Mouse (Mus musculus) cerebellum, postnatal 4 days (tissue): ENCODE data around the gene Slc15a3.

Experiments
- DNase-seq, 2 experiments: peaks; one replicate each; pipeline ENCODE4 v3.0.0; 2022; ENCODE audit warnings: low spot score in 2 of 2, mixed read lengths in 1 of 2

Gene Slc15a3

DNA sequence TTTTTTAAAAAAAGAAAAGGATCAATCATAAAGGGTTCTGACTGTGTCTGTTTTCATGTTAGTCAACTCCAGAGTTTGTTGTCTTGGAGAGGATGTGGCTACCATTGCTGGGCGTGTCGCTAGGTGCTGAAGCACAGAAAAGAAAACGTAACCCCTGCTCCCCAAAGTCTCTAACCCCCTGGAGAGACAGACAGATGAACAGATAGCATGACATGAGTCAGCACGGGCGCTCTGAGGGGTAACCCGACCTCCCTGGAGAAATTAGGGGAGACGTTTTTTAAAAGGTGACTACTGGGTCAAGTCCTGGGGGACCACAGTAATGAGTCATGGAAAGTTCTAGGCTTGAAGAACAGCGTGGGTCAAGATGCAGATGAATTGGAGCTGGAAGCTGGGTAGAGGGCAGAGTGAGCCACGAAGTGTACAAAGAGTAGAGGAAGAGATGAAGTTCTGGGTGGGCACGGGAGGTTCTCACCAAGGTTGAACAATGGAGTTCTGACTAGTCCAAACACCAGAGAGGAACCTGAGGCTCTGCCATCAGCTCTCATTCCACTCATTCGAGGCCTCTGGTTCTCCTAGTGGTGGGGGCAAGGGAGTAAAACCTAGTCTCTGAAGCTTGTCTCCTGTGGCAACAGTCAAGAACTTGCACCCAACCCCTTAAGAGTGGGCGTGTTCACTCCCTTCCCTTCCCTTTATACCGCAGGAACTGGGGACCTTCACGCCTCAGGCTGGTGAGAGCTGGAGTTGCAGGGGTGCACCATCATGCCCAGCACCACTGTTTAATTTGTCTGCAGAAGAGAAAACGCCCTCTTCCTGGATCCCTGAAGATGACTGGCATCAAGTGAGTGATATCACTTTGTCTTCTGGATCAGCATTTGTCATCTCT lies at the start of gene Slc15a3:
Gene Slc15a3, plus strand, starts transcription at position 718 of the 883 bp plus-strand sequence.
- DNase-seq, result no peak

DNA sequence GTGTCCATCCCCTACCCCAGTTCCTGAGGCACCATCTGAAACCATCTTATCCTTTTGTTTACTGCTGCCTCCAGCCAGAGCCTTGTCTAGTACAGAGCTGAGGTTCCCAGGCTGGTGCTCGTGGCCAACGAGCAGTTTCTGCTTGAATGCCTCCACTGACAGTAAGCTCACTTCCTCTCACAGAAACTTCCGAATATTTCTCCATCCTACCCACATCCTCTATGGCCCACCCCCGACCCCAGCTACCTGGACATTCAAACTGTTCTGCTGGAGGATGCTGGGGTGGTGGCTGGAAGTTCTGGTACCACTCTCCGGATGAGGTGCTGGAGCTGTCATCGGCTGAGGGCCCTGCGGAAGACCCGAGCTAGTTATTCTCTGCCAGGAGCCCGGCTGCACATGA lies 49.2 kb upstream of the Slc15a3 start:
- DNase-seq, result no peak

- no peak for DNase-seq
These were observed 46.5 kb upstream of the Slc15a3 start for GRCm38 (mm10) chr19:10793044-10793443.

- no peak for DNase-seq
These were observed 44.6 kb upstream of the Slc15a3 start for GRCm38 (mm10) chr19:10794916-10795315.

DNA sequence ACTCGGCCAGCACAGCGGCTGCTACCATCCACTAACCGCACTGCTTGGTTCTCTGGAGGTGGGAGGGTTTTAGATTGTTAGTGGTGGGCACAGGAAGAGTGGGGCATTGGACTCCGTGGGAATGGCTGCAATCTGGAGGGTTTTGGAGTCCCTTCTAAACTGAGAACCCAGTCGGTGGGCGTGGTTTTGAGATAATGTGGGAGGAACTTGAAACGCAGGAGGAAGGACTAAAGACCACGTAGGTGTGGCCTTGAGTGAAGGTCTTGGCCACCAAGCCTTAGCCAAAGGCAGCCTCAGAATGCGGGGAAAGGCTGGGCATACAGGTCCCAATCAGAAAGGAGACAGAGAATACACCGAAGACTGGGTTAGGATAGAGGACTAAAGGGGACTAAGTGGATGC lies 41.0 kb upstream of the Slc15a3 start:
- DNase-seq, result no peak

- DNase-seq, result no peak
These were observed 40.4 kb upstream of the Slc15a3 start for GRCm38 (mm10) chr19:10799155-10799554.

DNA sequence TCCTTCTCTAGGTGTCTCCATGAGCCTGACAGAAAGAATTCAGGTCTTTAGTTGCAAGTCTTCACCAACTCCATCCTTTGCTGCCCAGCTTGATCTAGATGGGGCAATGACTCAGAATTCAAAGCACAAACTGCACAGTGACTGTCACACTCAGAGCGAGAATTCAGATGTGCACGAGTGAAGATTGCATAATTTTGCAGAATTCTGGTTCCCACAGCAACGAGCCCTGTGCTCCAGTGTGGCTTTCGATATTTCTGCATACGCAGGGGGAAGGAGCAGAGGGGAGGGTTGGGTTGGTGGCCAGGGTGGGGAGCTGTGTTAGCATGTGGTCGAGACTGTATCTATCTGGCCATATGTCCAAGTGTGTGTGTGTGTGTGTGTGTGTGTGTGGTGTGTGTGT lies 38.5 kb upstream of the Slc15a3 start:
- no peak for DNase-seq

- DNase-seq, result no peak
These were observed 37.6 kb upstream of the Slc15a3 start for GRCm38 (mm10) chr19:10801906-10802305.

DNA sequence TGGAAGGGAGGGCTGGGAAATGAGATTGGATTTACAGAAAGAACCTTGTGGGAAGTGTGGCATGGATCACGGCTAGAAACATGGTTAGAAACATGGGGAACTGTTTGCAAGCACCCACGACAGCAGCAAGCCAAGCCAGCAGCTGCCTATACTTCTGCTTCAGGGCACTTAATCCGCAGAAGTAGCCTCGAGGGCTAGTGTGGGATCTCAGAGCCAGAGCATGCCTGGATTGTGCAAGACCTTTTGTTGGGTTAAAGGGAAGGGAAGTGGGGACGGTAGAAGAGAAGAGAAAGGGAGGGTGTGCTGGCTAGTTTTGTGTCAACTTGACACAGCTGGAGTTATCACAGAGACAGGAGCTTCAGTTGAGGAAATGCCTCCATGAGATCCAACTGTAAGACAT lies 35.8 kb upstream of the Slc15a3 start:
- no peak for DNase-seq

- no peak for DNase-seq
These were observed 34.5 kb upstream of the Slc15a3 start for GRCm38 (mm10) chr19:10804850-10805660.

DNA sequence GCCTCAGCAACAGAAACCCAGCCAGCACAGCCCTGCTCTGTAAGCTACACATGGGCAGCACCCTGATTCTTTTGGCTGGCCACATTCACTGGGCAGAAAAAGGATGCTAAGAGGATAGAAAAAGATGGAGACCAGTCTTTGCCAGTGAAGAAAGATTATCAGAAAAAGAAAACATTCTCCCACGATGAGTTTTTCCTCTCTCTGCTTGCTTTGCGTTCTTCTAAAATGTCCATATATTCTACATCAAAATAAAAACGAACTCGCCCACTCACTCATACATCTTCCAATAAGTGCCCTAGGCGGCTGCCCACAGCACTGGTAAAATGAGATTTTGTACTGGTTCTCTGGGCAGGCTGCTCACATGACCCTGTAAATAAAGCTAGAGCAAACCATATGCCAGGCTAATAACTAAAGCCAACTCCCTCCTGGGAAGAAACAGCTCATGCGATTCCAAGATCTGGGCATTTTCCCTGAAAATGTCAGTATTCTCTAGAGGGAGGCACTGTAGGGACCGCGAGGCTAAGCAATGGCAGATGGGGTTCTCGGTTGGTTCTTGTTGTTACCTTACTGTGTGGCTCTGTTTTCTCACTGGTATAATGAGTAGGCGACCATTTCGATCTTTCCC lies 33.8 kb upstream of the Slc15a3 start:
- DNase-seq, result no peak

- no peak for DNase-seq
These were observed 30.8 kb upstream of the Slc15a3 start for GRCm38 (mm10) chr19:10808524-10809233.

DNA sequence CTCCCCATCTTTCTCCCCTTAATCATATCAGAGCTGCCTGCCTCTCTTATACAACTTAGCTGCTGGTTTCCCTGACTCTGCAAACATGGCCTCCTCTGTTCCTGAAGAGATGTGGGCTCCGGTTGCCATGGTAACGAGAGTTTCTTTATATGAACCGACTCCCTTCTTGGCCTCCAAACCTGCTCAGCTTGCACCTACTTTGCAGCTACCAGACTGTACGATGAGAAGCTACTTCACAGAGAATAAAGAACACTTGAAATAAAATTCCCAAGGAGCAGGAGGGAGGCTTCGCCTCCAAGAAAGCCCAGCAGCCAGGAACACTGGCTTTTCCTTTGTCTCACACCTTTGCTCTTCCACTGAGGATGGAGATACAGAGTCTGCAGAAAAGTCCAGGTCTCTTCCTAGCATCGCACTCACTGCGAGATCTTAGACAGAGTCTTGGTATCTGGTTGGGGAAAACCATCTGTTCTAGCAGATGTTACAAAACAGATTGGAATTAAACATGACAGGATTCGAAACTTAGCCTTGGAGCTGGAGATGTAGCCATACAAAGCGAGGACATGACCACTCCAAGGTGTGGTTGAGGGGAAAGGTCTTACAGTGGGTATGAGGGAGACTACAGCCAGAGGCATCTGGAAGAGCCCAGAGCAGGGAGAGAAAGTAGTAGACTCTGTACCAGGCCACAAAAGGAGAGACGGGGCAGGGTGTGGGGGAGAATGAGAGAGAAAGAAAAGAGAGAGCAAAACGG lies 29.9 kb upstream of the Slc15a3 start:
- DNase-seq, result no peak

DNA sequence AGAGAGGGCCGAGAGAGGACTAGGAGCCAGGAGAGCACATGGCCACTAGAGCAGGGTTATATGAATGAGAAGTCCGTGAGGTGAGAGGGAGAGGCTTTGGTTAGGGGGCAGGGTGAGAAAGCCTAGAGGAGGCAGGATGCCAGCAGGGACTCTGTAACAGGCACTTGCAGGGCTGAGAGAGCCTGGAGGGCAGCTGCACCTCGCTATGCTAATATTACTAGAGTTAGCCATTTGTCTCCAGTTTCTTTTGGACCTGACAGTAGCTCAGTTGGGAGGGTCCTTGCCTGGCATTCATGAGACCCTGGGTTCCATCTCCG lies 29.4 kb upstream of the Slc15a3 start:
- no peak for DNase-seq

GRCm38 (mm10) chr19:10811471-10811870 lies 28.1 kb upstream of the Slc15a3 start:
- DNase-seq, result no peak

DNA sequence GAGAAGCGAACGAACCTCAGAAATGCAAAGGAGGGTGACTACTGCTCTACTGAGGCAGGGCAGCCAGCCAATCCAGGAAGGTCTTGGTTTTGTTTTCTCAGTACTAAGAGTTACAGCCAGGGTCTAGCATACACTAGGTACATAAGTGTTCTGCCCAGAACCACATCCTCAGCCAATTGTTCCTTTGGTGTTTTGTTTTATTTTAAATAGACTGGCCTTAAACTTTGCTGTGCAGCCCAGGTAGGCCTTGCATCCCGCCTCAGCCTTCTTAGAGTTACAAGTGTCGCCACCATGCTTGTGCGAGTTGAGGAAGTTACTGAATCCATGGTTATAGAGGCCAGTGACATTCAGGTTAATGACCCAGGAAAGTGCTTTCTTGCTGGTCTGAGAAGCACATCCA lies 26.5 kb upstream of the Slc15a3 start:
- no peak for DNase-seq

DNA sequence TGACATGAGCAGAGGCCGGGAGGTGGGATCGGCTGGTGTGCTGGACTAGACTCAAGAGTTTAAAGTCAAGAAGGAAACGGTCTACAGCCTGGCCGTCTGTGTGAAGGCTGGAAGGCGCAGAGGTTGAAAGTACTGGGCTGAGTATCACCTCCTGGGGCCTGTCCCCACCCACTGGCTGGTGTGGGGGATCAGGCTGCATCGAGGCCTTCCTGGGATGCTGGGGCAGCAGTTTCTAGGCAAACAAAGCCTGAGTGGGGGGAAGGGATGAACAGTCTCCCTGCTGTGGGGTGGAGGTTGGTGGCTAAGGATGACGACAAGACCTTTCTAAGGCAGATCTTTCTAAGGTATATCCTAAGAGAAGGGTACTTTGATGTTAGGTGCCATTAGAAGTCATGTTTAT lies 25.6 kb upstream of the Slc15a3 start:
- no peak for DNase-seq

- no peak for DNase-seq
These were observed 23.7 kb upstream of the Slc15a3 start for GRCm38 (mm10) chr19:10815871-10816270.

DNA sequence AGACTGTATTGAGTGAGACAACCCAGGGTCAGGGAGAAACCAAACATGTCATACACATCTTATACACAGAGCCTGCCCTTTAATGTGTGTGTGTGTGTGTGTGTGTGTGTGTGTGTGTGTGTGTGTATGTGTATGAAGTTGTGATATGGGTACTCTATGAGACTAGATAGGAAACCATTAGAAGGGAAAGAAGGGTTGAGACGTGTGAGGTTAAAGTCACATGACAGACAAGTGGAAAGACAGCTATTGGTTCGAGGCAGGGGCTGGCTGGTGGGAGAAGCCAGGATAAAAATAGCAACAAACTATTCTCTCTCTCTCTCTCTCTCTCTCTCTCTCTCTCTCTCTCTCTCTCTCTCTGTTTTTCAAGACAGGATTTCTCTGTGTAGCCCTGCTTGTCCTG lies 23.1 kb upstream of the Slc15a3 start:
- no peak for DNase-seq

- no peak for DNase-seq
These were observed 21.1 kb upstream of the Slc15a3 start for GRCm38 (mm10) chr19:10818217-10818946.

- DNase-seq, result no peak
These were observed 18.2 kb upstream of the Slc15a3 start for GRCm38 (mm10) chr19:10821319-10821718.
